Mouse (Mus musculus) cortical plate, adult 2 months (tissue): Measurements from ENCODE around the gene Dnajb6. TPM values are rescaled to one million over a fixed set of nuclear protein-coding genes. Genes with fewer than 3 reads are reported as not detected.
"Not testable (repeated sequence)": the region's sequence is repeated elsewhere in the genome, so short reads cannot be mapped to it uniquely, and the experiment has no call there.

ENCODE experiments used
- H3K27ac ChIP-seq: fragments of 200-500 bp; 2 replicates; pipeline ENCODE4 v1.5.1; 2012; ENCODE audit warnings: low read length, control low read depth, inconsistent platforms; ENCODE audit not compliant: insufficient read depth
- H3K4me1 ChIP-seq: fragments of 200-500 bp; 2 replicates; pipeline ENCODE4 v1.6.1; 2011; ENCODE audit warnings: low read length; ENCODE audit not compliant: control insufficient read depth, insufficient read depth
- H3K4me3 ChIP-seq: fragments of 200-500 bp; 2 replicates; pipeline ENCODE4 v1.5.1; 2011; ENCODE audit warnings: mild to moderate bottlenecking, low read length, control low read depth; ENCODE audit not compliant: insufficient read depth
- CTCF ChIP-seq: fragments of 200-500 bp; IDR thresholded peaks from 2 replicates; pipeline ENCODE4 v1.5.1; 2011; ENCODE audit warnings: mild to moderate bottlenecking, control low read depth, low read length; ENCODE audit not compliant: insufficient read depth; ENCODE audit errors: extremely low read depth
- POLR2A ChIP-seq: fragments of 200-500 bp; IDR thresholded peaks from 2 replicates; pipeline ENCODE4 v1.6.1; 2011; ENCODE audit warnings: mild to moderate bottlenecking, low read length, control low read depth; ENCODE audit not compliant: insufficient read depth; ENCODE audit errors: extremely low read depth
- polyA plus RNA-seq: library from polyadenylated mRNA; depleted of rRNA; stranded (reverse); fragments of >200 nt; gene quantifications from 2 replicates; pipeline ENCODE4 v1.2.3, GENCODE M21; 2012; rRNA removed

Gene Dnajb6
- polyA plus RNA-seq = 180 and 182 TPM in 2 replicates

DNA sequence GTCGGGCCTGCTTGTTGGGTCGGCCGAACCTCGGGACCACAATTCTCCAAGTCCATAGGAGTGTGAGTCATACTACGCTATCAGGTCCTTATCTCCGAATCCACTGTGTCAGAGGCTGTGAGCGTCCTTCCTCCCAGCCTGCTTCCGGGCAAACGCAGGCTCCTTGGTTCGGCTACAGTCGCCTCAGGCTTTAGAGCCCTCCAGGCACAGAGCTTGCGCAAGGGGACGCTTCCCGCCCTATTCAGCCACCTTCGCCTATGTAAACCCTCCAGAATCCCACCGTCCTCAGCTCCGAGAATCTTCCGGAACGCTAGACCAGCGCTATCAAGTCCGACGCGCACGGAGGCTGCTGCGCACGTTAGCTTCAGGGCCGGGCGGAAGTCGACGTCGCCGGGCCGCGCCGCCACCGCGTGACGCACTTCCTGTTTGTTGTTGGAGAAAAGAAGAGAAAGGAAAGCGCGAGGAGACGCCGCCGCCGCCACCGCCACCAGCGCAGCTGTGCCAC, at the start of gene Dnajb6, which contains the start of gene Gm5129:
Dnajb6 (plus strand) TSS at position 132 of the 505 bp plus-strand sequence.
Gm5129 (minus strand) TSS at position 380 of the 505 bp plus-strand sequence.
- Histone ChIP-seq H3K27ac (peak within 1 kb of the TSS; percentile 73), H3K4me1 (peaks cover 8% of the 10 kb centered on the region), H3K4me3 (peak within 1 kb of the TSS; percentile 61)
- TF ChIP-seq POLR2A (peak; percentile 84), CTCF (no peak)

DNA sequence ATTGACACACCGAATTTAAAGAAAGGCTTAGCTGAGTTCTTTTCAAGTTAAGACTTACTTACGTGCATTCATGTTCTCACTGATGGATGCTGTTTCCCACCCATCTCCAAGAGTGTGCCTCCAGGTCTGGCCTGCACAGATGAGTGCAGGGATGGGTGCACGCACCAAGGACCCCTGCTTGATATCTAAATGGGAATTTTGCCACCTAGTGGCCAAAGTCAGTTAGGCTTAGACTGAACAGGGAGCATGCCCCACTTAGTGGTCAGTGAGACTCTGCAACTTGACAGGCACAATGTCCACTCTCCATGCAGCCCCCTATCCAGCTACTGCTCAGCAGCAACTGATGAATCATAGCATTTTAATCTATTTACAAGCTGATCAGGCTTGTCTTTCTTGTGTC, 47.8 kb upstream of the Dnajb6 start:
- no peak overlapping the region for H3K27ac ChIP-seq
- H3K4me1 ChIP-seq = no peaks in the 10 kb centered on the region

DNA sequence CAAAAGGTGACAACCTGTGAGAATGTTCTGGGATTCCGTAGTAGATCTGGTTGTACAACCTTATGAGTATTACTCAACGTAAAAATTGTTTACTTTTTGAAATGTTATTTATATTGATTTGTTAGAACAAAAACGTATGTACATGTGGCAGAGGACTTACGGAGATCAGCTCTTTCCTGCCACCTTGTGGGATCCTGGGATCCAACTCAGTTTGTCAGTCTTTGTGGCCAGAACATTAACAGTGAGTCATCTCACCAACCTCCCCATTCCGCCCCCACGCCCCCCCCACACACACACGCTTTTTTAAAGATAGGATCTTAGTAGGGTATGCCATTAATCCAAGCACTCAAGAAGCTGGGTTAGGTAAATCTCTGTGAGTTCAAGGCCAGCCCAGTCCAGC, 47.1 kb upstream of the Dnajb6 start:
- H3K27ac ChIP-seq = no peak overlapping the region
- no peaks in the 10 kb centered on the region for H3K4me1 ChIP-seq
- TF ChIP-seq POLR2A (no peak), CTCF (no peak)
- no peak overlapping the region for H3K4me3 ChIP-seq

More for the DNA sequence above, 47.8 kb upstream of the Dnajb6 start:
- TF ChIP-seq CTCF (peak; percentile 52), POLR2A (no peak)
- no peak overlapping the region for H3K4me3 ChIP-seq

DNA sequence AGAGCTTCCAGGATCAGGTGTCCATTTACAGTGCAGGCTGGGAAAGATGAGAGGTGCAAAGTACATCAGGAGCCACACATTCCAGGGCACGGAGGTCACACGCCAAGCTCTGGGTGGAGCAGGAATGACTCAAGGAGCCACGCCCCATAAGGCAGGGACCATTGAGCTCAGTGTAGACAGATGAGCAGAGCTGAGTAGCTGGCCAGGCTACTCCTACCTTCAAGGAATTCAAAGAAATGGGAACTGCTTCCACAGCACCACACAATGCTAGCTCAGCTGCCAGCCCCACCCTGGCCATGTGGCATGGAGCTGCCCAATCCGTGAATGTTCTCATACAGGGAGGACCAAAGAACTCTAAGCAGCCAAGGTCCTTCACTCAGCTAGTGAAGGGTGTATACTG, 37.0 kb upstream of the Dnajb6 start:
- Histone ChIP-seq H3K27ac (no peak overlapping the region), H3K4me1 (no peaks in the 10 kb centered on the region), H3K4me3 (no peak overlapping the region)
- TF ChIP-seq CTCF = no peak
- no peak for TF ChIP-seq POLR2A

DNA sequence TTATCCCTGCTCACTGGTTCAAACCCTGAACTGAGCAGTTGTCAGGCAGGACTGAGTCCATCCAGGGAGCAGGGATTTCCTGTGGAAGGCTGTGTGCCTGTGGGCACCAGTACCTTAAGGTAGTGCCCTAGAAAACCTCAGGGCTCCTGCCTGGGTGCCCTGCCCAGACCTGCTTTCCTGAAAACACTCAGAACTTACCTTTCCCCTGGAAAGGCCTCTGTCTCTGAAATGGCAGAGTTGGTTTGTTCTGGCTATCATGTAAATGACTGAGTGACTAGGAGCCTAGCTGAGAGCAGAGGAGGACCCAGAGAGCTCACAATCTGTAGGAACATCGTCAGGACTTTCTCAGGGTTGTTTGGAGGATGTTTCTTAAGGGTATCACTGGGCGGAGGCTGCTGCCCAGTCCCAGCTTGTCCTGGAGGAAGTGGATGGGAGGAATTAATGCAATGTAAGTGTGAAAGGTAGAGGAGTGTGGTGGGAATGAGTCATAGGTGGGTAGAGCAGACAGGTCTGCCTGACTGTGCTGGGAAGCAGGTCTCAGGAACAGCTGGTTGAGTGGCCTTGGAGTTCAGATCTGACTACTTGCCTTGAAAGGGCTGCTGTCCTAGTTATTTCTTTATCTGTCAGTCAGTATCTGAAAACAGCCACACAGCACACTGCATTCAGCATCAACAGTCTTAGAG, 35.8 kb upstream of the Dnajb6 start:
- Histone ChIP-seq H3K4me1 (no peaks in the 10 kb centered on the region), H3K27ac (no peak overlapping the region), H3K4me3 (no peak overlapping the region)
- no peak for TF ChIP-seq POLR2A
- TF ChIP-seq CTCF = no peak

DNA sequence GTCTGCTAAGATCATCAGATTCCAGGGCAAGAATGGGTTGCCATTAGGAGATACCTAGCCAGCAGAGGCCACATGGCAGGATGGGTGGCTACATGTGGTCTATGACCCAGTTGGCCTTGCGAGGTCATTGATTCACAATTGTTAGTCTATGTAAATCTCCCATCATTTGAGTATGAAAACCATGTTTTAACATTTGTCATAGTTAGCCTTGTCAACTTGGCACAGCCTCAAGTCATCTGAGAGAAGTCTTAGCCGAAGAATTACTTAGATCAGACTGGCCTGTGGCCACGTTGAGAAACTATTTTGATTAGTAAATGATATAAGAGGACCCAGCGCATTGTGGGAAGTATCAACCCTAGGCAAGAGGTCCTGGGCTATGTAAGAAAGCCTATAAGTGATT, 28.2 kb upstream of the Dnajb6 start:
- Histone ChIP-seq H3K4me3 (no peak overlapping the region), H3K27ac (no peak overlapping the region), H3K4me1 (no peaks in the 10 kb centered on the region)
- TF ChIP-seq CTCF (no peak), POLR2A (no peak)

DNA sequence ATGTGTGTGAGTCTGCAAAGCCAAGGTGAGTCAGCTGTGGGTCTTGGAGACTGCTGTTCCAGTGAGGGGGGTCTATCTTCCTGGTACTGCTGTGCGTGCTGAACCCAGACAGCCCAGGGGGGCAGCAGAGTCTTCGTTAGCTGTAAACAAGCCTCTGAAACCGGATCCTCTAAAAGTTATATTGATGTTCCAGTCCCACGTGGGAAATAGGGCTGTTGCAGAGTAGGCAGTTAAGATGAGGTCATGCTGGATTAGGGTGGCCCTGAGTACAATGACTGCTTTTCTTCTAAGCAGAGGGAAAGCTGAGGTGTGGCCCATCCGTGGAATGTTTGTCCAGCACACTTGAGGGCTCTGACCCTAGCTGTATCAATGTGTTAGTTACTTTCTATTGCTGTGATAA, 27.2 kb upstream of the Dnajb6 start:
- H3K4me1 ChIP-seq = no peaks in the 10 kb centered on the region
- no peak overlapping the region for H3K27ac ChIP-seq
- H3K4me3 ChIP-seq = no peak overlapping the region
- TF ChIP-seq CTCF = no peak
- no peak for TF ChIP-seq POLR2A

DNA sequence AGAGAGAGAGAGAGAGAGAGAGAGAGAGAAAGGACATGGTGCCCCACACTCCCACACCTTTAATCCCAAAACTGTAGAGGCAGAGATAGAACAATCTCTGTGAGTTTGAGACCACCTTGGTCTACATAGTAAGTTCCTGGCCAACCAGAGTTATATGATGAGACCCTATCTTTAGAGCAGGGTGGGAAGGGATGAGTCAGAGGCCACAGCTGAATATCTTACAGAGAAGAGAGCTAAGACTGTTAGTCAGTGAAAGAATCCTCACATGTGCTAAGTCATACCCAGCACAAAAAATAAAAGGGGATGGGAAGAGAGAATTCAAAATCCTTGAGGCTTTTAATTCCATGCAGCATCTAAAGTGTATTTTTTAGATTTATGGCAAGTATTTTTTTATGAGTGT, 23.9 kb upstream of the Dnajb6 start:
- Histone ChIP-seq H3K4me3 (no peak overlapping the region), H3K4me1 (no peaks in the 10 kb centered on the region), H3K27ac (no peak overlapping the region)
- TF ChIP-seq POLR2A (no peak), CTCF (no peak)

DNA sequence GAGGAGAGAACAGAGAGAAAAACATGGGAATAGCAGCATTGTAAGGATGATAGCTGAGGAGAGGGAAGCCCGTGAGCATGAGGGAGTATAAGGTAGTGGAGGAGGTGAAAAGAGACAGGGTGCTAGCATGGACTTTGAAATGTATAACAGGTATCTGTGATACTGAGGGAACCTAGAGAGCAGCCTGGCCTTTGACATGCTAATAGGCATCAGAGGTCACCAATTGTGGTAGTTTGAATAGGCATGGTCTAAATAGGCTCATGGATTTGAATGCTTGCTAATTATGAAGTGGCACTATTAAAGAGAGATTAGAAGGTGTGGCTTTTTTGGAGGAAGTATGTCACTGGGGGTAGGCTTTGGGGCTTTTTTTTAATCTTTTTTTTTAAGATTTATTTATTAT, 22.6 kb upstream of the Dnajb6 start:
- Histone ChIP-seq H3K27ac (no peak overlapping the region), H3K4me1 (no peaks in the 10 kb centered on the region), H3K4me3 (no peak overlapping the region)
- TF ChIP-seq CTCF = no peak
- no peak for TF ChIP-seq POLR2A

DNA sequence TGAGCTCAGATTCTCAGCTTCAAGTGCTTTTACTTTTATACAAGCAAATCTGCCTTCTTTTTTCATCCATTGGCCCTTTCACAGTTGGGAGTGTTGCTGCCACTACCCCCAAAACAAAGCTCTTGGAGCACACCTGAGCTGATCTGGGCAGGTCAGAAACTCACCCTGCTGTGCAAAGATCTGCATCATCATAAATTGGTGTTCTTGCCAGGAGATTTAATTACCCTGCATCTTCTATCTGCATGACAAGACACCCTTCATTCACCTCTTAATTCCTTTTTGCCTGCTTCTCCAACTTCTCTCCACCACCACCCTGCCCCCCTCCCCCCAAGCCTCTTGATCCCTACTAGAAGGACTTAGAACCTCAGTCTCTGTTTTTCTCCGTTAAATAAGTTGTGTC, 14.3 kb upstream of the Dnajb6 start:
- Histone ChIP-seq H3K4me1 (no peaks in the 10 kb centered on the region), H3K4me3 (no peak overlapping the region), H3K27ac (no peak overlapping the region)
- TF ChIP-seq POLR2A (no peak), CTCF (no peak)

DNA sequence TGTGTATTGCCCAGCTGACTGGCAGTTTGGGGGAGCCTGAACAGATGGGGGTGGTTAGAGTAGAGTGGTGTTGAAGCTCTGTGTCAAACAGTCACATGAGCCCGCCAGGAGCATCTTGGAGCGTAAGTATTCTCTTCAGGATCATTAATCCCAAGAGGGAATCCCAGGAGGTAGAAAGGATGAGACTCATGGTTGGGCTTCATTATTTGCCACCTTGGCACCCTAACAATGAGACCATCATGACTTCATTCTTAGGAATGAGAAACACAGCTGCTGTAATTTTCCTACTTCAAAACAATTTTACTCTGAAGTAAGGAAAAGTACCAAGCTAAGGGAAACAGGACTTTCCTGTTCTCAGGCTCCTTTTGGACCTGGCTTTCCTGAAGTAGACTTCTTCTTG, 10.1 kb upstream of the Dnajb6 start:
- Histone ChIP-seq H3K27ac (no peak overlapping the region), H3K4me3 (no peak overlapping the region), H3K4me1 (no peaks in the 10 kb centered on the region)
- TF ChIP-seq CTCF (no peak), POLR2A (no peak)

DNA sequence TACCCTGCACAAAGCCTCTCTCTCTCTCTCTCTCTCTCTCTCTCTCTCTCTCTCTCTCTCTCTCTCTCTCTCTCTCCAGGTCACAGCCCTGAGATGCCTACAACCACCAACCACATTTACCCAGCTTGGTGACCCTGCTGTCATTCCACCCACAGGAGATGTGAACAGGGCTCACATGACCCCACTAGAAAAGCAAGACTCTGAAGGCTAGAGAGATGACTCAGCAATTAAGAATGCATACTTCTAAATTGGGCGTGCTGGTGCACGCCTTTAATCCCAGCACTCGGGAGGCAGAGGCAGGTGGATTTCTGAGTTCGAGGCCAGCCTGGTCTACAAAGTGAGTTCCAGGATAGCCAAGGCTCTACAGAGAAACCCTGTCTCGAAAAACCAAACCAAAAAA, 9.4 kb upstream of the Dnajb6 start:
- not testable (repeated sequence) for H3K27ac ChIP-seq, H3K4me1 ChIP-seq, H3K4me3 ChIP-seq
